Comparison of ENCODE assay signal across 8 mouse cellular contexts in genomic region chr2:51148065-51148407, GRCm38 (mm10). TPM values are rescaled to one million over a fixed set of nuclear protein-coding genes. Genes with fewer than 3 reads are reported as not detected.
DNase-seq lines count a peak whose midpoint lies in the region; ATAC-seq lines count a peak whose summit lies in the region.

No protein-coding gene starts in this region.

- peak; percentile 12 for ATAC-seq in embryonic facial prominence, embryonic 11.5 days (replicated peaks; ENCODE audit: insufficient number of reproducible peaks, low FRiP score, low TSS enrichment, low read depth)
- no peak; the same call in 1 of the 2 replicates for ATAC-seq in hindbrain, embryonic 15.5 days (ENCODE audit: low FRiP score, low read depth)
- peak; percentile 22; the same call in 1 of the 2 replicates for ATAC-seq in midbrain, embryonic 16.5 days

- peak overlapping the region; percentile 98 for H3K4me3 ChIP-seq in embryonic facial prominence, embryonic 11.5 days (ENCODE audit: low read depth, low read length)
- peak overlapping the region; percentile 59 for H3K4me3 ChIP-seq in hindbrain, embryonic 15.5 days
- H3K4me3 ChIP-seq in midbrain, embryonic 16.5 days (ENCODE audit: low read depth, low read length) = peak overlapping the region; percentile 81

- H3K27me3 ChIP-seq in embryonic facial prominence, embryonic 11.5 days (ENCODE audit: control insufficient read depth, insufficient read depth, low read length) = no peaks in the 10 kb centered on the region
- H3K27me3 ChIP-seq in hindbrain, embryonic 15.5 days = no peaks in the 10 kb centered on the region
- H3K27me3 ChIP-seq in midbrain, embryonic 16.5 days (ENCODE audit: control insufficient read depth, insufficient read depth, low read depth, low read length) = no peaks in the 10 kb centered on the region

- H3K36me3 ChIP-seq in embryonic facial prominence, embryonic 11.5 days (replicated peaks; ENCODE audit: control insufficient read depth, insufficient read depth, low read depth, low read length) = no peaks in the 10 kb centered on the region
- H3K36me3 ChIP-seq in hindbrain, embryonic 15.5 days = no peaks in the 10 kb centered on the region
- H3K36me3 ChIP-seq in midbrain, embryonic 16.5 days (ENCODE audit: control insufficient read depth, insufficient read depth, low read length) = no peaks in the 10 kb centered on the region

- peak overlapping the region; percentile 91 for H3K27ac ChIP-seq in embryonic facial prominence, embryonic 11.5 days (replicated peaks; ENCODE audit: low read depth, low read length)
- H3K27ac ChIP-seq in hindbrain, embryonic 15.5 days (replicated peaks) = peak overlapping the region; percentile 93
- H3K27ac ChIP-seq in midbrain, embryonic 16.5 days (ENCODE audit: low read length) = peak overlapping the region; percentile 93

- peak; percentile 9 for DNase-seq in layer of hippocampus, adult 9-10 months (ENCODE audit: low spot score)
- DNase-seq in layer of hippocampus, postnatal 25 days (ENCODE audit: extremely low spot score in 1 of 2, low spot score in 1 of 2) = no peak
- DNase-seq in embryonic facial prominence, embryonic 11.5 days (ENCODE audit: low spot score) = peak; percentile 57
- no peak for DNase-seq in right cerebral cortex, postnatal 36 days (ENCODE audit: low spot score in 2 of 2)
- DNase-seq in adrenal gland, postnatal 25 days = no peak
- DNase-seq in kidney, postnatal 10 days = no peak

- no peaks in the 10 kb centered on the region for H3K9me3 ChIP-seq in embryonic facial prominence, embryonic 11.5 days (replicated peaks; ENCODE audit: control insufficient read depth, low read length)
- H3K9me3 ChIP-seq in hindbrain, embryonic 15.5 days = no peaks in the 10 kb centered on the region
- no peaks in the 10 kb centered on the region for H3K9me3 ChIP-seq in midbrain, embryonic 16.5 days (replicated peaks; ENCODE audit: control insufficient read depth, low read length, poor library complexity, severe bottlenecking)

- peak overlapping the region; percentile 96 for H3K9ac ChIP-seq in embryonic facial prominence, embryonic 11.5 days (replicated peaks; ENCODE audit: low read length)
- peak overlapping the region; percentile 84 for H3K9ac ChIP-seq in hindbrain, embryonic 15.5 days
- peak overlapping the region; percentile 96 for H3K9ac ChIP-seq in midbrain, embryonic 16.5 days (ENCODE audit: low read depth, low read length)

- WGBS in embryonic facial prominence, embryonic 11.5 days = under 1% methylated on average over 20 of the region's 20 CpGs
- under 1% methylated on average over 20 of the region's 20 CpGs for WGBS in hindbrain, embryonic 15.5 days
- WGBS in midbrain, embryonic 16.5 days = under 1% methylated on average over 20 of the region's 20 CpGs

- H3K4me2 ChIP-seq in embryonic facial prominence, embryonic 11.5 days (ENCODE audit: low read depth, low read length) = peak overlapping the region; percentile 74
- peak overlapping the region; percentile 58 for H3K4me2 ChIP-seq in hindbrain, embryonic 15.5 days
- peak overlapping the region; percentile 64 for H3K4me2 ChIP-seq in midbrain, embryonic 16.5 days (ENCODE audit: low read length)

- no peaks in the 10 kb centered on the region for H3K4me1 ChIP-seq in embryonic facial prominence, embryonic 11.5 days (ENCODE audit: control insufficient read depth, insufficient read depth, low read length)
- peaks cover 23% of the 10 kb centered on the region for H3K4me1 ChIP-seq in hindbrain, embryonic 15.5 days (replicated peaks)
- peaks cover 12% of the 10 kb centered on the region for H3K4me1 ChIP-seq in midbrain, embryonic 16.5 days (ENCODE audit: control insufficient read depth, insufficient read depth, low read length)

RNA-seq across cellular contexts. Expression of gene Rnd3, which starts 0.9 kb away (rescaled TPM):
- total RNA-seq in layer of hippocampus, postnatal 25 days (2021) = 10 to 100 TPM; 13.0 to 14.9 TPM
- 208 and 214 TPM in 2 replicates for polyA plus RNA-seq in embryonic facial prominence, embryonic 11.5 days (2014; fragmentation: Nextera tagmentation; extraction: Ambion mirVana)
- 120 and 137 TPM in 2 replicates for polyA plus RNA-seq in hindbrain, embryonic 15.5 days (2015; fragmentation: Nextera tagmentation; extraction: Ambion mirVana)
- 157 and 180 TPM in 2 replicates for polyA plus RNA-seq in midbrain, embryonic 16.5 days (2015; fragmentation: Nextera tagmentation; extraction: Ambion mirVana)
- total RNA-seq in adrenal gland, postnatal 25 days (2021) = 51.3 and 52.9 TPM in 2 replicates

Comparison
In these comparisons a context has a peak if more than half of its experiments do, and no peak if none do; other contexts are left out.
1. DNase-seq: peak in layer of hippocampus, adult 9-10 months (single experiment) and embryonic facial prominence, embryonic 11.5 days (single experiment); none in layer of hippocampus, postnatal 25 days (0 of 2), right cerebral cortex, postnatal 36 days (0 of 2), adrenal gland, postnatal 25 days (single experiment) and kidney, postnatal 10 days (single experiment).
2. Peak in every context shown above with its lines, with median percentiles within 50 percentile points of each other: H3K27ac ChIP-seq, H3K4me2 ChIP-seq, H3K4me3 ChIP-seq and H3K9ac ChIP-seq.